Mouse (Mus musculus) thymus, postnatal 36 days (tissue): Measurements from ENCODE around the gene Fbxl18.
A peak's percentile ranks its signal among the peaks of the same experiment; 100 is the strongest.
"Not testable (repeated sequence)": the region's sequence is repeated elsewhere in the genome, so short reads cannot be mapped to it uniquely, and the experiment has no call there.

Experiments used
- DNase-seq, 2 experiments: peaks; one replicate each; pipeline ENCODE4 v3.0.0; 2022; ENCODE audit warnings: mixed read lengths in 2 of 2

Gene Fbxl18

GRCm38 (mm10) chr5:142898316-142898715, 3.1 kb upstream of the Fbxl18 start:
- DNase-seq: no peak

DNA sequence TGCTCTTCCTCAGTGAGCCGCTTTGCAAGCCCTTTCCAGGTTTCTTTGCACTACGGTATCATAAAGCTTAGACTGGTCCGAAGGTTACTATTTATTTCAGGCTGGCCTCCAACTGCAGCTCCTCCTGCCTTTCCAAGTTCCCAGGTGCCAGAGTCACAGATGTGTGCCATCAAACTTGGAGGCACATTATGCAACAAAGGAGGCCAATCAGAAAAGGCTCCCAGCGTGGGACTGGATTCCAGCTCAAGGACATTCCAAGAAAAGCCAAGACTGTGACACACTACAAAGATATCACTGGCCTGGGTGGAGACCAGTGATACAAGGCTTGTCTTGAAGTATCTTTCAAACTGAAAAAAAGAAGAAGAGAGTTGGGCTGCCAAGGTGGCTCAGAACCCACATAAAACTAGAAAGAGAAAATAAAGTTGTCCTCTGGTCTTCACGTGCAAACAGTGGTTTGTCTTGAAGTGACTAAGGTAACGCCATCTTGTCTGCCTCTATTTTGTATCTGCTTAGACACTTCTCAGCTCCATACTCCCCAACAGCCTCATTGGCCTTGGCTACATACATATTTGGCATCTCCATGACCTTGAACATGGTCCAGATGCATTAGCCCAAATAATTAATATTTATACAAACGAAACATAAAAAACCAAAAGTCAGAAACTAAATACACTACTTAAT, 2.5 kb upstream of the Fbxl18 start:
- no peak for DNase-seq

- DNase-seq: no peak
Observed at GRCm38 (mm10) chr5:142896713-142897112, 1.5 kb upstream of the Fbxl18 start.

- DNase-seq: no peak
Observed at GRCm38 (mm10) chr5:142896192-142896591, 971 bp upstream of the Fbxl18 start.

GRCm38 (mm10) chr5:142891396-142891795, 3.8 kb downstream of the Fbxl18 start:
- peak; percentile 46 to 60 for DNase-seq

GRCm38 (mm10) chr5:142887533-142887932, 7.7 kb downstream of the Fbxl18 start:
- not testable (repeated sequence) for DNase-seq

DNA sequence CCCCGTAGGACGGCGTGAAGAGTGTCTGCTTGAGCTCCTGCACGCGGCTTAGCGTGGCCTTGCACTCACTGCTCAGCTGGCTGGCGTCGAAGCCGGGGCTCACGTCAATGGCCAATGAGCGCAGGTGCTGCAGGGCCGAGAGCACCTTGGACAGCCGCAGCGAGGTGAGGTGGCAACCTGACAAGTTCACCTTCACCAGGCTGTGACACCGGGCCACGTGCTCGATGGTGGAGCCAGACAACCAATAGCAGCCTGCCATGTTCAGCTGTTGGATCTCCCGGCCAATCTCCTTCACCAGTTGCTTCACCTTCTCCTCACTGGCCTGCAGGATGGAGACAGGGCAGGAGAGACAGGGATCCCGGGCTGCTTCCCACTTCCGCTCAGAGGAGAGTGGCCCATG, 8.5 kb downstream of the Fbxl18 start:
- DNase-seq: no peak

DNA sequence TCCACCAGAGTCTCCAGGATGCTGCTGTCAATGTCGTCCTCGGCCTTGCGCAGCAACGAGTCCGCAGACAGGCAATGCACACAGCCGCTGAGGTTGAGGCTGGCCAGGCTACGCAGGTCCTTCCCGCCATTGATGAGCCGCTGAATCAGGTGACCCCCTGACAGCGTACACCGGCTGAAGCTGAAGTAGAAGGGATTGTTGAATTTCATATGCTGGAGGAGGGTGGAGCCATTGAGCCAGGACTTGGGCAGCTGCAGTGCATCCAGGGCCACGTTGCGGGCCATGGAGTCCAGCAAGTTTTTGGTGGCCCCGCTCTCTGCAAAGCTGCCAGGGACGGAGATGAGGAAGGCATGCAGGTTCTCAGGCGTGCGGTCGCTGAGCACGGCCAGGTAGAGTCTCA, 9.0 kb downstream of the Fbxl18 start:
- DNase-seq: no peak

- no peak for DNase-seq
Observed at GRCm38 (mm10) chr5:142882471-142882870, 12.8 kb downstream of the Fbxl18 start.

DNA sequence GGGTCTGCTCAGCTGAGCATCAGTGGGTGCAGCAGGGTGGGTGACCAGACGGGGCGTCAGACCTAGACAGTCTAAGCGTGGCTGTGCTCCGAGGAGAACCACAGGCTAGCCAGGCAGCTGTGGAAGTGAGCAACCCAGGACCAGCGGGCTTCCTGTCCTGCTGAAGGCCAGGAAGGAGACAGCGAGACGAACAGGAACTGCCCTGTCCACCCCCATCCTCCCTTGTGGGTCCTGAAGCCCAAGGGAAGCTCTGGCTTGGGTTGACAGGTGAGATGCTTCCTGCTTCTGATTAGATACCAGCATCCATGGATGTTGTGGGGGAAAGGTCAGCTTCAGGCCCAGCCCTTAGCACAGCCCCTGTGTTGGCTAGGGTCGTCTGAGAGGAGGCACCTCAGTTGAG, 13.3 kb downstream of the Fbxl18 start:
- no peak for DNase-seq

DNA sequence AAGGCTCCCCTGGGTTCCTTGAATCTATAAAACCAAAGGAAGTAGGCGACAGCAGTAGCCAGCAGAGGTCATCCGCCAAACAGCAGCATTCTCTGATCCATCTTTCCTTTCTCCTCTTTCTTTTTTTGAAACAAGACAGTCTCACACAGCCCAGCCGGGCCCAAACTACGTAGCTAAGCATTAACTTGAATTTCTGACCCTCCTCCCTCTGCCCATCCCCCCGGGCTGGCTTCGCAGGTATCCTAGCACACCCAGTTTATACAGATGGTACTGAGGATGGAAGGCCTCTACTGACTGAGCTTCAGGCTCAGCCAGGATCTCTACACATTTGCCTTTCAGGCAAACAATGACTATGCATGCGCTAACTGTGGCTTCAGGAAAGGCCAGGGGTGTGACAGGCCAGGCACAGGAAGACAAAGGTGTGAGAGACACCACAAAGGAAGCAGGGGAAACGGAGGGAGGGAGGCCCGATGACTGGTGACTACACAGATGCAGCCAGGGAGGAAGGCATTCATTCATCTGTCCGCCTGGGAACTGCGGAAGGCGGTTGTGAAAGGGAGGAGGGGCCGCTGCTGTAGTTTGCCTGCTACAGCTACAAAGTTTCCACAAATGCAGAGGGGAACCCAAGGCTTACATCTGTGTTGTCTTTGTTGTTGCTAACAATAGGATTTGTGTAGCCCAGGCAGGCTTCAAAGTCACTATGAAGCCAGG, 14.3 kb downstream of the Fbxl18 start:
- DNase-seq: peak in 1 of 2 experiments; percentile 48

GRCm38 (mm10) chr5:142880246-142880645, 15.0 kb downstream of the Fbxl18 start:
- no peak for DNase-seq

DNA sequence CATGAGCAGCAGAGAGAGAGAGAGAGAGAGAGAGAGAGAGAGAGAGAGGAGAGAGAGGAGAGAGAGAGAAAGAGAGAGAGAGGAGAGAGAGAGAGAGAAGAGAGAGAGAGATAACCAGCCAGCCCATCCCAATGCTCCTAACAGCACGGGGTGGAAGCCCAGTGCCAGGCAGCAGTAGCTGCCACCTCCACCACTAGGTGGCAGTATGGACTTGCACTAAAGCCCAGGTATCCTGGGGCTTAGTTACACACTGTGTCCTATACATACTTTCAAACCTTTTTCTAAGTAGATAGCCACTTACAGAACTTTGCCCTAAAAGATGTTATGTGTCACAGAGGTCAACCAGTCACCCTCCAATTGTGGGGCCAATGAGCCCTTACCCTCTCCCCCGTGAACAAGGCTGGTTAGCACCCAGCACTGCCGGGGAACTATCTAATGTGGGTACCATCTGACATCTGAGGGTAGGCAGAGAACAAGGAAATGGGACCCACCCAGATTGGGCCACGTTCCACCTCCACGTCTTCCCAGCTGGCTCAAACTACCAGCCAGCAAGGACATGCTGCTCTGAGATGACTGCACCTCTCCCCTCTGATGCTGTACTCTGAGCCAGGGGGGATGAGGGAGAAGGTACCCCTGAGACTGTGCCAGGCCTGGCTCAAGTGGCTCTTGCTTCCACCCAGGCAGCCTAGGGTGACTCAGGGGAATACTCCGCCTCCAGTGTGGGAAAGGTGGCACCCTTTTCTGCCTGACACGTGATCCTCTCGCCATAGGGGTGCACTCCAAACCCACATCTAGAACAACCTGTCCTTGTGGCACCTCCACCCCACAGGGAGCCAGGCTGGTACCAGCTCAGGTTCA, 15.7 kb downstream of the Fbxl18 start:
- DNase-seq: peak; percentile 77 to 80

GRCm38 (mm10) chr5:142878570-142878969, 16.7 kb downstream of the Fbxl18 start:
- DNase-seq: no peak

DNA sequence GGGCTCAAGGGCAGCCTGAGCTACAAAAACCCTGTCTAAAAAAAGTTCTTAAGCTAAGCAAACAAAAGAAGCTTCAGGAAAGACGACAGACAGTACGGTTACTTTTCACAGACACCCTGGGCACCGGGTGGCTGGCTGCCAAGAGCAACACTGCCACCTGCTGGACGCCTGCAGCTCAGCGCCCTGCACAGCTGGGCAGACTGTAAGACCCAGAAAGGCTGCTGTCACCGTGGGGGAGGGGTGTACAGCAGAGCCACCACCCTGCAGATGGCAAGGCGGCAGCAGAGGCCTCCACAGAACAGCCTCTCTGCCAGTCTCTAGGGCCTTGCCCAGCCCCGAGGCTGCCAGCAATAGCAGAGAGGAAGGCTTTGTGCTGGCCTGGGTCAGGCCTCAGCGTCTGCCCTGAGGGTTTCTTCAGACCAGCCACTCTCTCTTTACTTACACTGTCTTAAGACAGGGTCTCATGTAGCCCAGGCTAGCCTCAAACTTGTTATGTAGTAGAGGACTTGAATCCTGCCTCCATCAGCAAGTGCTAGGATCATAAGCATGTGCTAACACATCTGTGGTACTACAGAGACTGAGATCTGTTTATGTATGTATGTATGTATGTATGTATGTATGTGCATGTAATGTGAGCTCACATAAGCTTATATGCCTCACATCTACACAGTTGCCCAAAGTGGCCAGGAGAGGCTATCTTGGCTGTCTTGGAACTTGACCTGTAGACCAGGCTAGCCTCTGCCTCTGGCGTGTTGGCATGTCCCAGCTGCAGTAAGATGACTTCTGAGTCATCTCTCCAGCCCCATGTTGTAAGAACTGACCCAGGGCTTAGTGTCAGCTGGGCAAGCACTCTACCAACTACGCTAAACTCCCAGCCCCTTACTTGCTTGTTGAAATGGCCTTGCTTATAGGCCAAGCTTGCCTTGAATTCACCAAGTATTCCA, 17.6 kb downstream of the Fbxl18 start:
- DNase-seq: peak; percentile 93 to 95

GRCm38 (mm10) chr5:142876896-142877295, 18.3 kb downstream of the Fbxl18 start:
- no peak for DNase-seq

- no peak for DNase-seq
Observed at GRCm38 (mm10) chr5:142875513-142875905, 19.7 kb downstream of the Fbxl18 start.

GRCm38 (mm10) chr5:142874791-142875512, 20.3 kb downstream of the Fbxl18 start:
- no peak for DNase-seq

DNA sequence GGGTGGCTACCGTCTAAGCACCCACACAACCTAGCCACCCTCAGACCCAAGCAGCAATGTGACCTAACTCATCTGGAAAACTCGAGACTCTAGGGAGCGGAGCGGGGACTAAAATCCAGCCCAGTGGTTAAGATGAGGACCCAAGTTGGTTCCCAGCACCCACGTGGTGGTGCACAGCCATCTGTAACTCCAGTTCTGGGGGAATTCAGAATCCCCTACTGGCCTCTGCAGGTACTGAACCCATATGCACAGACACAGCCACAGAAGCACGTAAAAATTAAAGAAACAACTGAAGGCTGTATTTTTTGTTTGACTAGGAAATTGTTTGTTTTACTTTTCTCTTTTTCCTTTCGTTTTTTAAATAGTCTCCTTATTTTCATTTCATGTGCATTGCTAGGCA, 21.5 kb downstream of the Fbxl18 start:
- no peak for DNase-seq

DNA sequence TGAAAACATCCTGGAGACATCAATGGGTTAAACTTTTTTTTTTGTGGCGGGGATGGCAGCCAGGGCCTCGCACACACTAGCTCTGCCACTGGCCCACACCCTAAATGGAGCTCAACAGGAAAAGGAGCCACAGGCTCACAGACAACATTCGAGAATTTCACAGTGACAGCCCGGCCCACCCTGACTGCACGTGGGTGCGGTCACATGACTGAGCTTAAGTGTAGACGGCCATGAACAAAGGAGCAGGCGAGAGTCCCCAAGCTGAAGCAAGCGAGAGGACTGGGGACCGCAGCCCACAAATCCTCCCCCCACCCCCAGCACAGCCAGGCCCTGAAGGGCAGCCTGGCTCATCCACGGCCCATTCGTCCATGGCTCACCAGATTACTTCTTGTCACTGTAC, 23.5 kb downstream of the Fbxl18 start:
- DNase-seq: no peak

DNA sequence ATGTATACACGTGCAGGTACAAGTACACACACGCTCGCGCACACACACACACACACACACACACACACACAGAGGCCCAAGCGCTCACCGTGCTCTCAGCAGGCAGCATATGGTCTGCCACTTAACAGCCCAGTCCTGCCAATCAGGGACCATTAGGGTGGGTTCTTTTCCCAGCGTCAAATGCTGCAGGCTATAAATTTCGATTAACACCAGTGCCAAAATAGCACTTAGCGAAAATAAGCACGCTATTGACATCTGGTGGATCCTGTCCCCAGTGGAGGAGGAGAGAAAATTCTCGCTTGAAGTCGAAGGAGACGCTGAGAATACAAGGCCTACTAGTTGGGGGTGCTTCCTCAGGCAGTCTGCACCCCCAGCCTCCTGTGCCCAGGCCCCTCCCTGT, 25.8 kb downstream of the Fbxl18 start:
- no peak for DNase-seq

DNA sequence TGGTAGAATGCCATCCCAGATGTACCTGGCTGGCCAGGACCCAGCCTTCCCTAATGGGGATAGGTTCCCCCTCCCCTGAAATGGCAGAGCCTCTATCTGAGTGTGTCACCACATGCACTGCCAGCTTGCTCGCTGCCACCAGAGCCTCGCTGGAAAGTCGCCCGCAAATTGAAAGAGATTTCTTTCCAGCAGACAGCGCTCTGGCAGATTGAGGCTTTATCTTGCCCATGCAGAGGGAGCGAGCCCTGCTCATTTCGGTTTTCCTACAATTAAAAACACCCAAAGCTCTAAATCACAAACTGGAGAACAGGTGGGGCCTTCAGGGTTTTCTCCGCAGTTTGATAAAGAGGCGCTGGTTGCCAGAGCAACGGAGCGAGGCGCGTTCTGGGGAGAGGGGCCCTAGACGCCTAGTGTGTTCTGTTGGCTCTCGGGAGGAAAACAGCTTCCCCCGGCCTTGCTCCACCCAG, 37.4 kb downstream of the Fbxl18 start:
- DNase-seq: no peak
